Mouse (Mus musculus) heart, adult 2 months (tissue): Measurements from ENCODE around the gene Lmna. TPM values are rescaled to one million over a fixed set of nuclear protein-coding genes. Genes with fewer than 3 reads are reported as not detected.

Source experiments
- DNase-seq, 2 experiments: peaks; one replicate each; pipeline ENCODE4 v3.0.0; 2021
- H3K27ac ChIP-seq: fragments of 200-600 bp; 2 replicates; pipeline ENCODE4 v1.8.1; 2022
- H3K27me3 ChIP-seq: fragments of 200-500 bp; 2 replicates; pipeline ENCODE4 v1.6.1; 2012; ENCODE audit warnings: mild to moderate bottlenecking, low read length, inconsistent platforms, mixed read lengths; ENCODE audit not compliant: control insufficient read depth, insufficient read depth
- H3K36me3 ChIP-seq: fragments of 200-500 bp; 2 replicates; pipeline ENCODE4 v1.6.1; 2012; ENCODE audit warnings: low read length, inconsistent platforms; ENCODE audit not compliant: control insufficient read depth, insufficient read depth
- H3K4me1 ChIP-seq: fragments of 200-500 bp; 2 replicates; pipeline ENCODE4 v1.6.1; 2011; ENCODE audit warnings: low read length; ENCODE audit not compliant: control insufficient read depth, insufficient read depth
- H3K4me3 ChIP-seq: fragments of 200-600 bp; 2 replicates; pipeline ENCODE4 v1.8.1; 2022
- H3K79me2 ChIP-seq: fragments of 200-500 bp; replicated peaks from 2 replicates; pipeline ENCODE4 v1.6.1; 2012; ENCODE audit warnings: mild to moderate bottlenecking, inconsistent platforms, low read length, moderate library complexity, mixed read lengths; ENCODE audit not compliant: control insufficient read depth, insufficient read depth
- H3K9ac ChIP-seq: fragments of 200-500 bp; 2 replicates; pipeline ENCODE4 v1.6.1; 2012; ENCODE audit warnings: low read depth, mild to moderate bottlenecking, control low read depth, inconsistent platforms, low read length, mixed read lengths
- CTCF ChIP-seq: fragments of 200-600 bp; IDR thresholded peaks from 2 replicates; pipeline ENCODE4 v1.8.1; 2022; ENCODE audit warnings: antibody characterized with exemption, mild to moderate bottlenecking, moderate library complexity
- EP300 ChIP-seq: fragments of 200-500 bp; IDR thresholded peaks from 2 replicates; pipeline ENCODE4 v1.6.1; 2011; ENCODE audit warnings: low read depth, low read length, control low read depth; ENCODE audit not compliant: insufficient read depth
- POLR2A ChIP-seq: fragments of 200-500 bp; IDR thresholded peaks from 2 replicates; pipeline ENCODE4 v1.6.1; 2011; ENCODE audit warnings: mild to moderate bottlenecking, low read depth, low read length, control low read depth; ENCODE audit not compliant: insufficient read depth
- WGBS: fragments of 180-500 bp; shearing (Covaris S2); methylation state at CpG from one replicate; pipeline ENCODE4 v1.1.7; 2018; 5-methylcytosine and 5-hydroxymethylcytosine counted together
- intact Hi-C: fragments of 180-260 bp; cut with DNase I; formaldehyde crosslinking; loops from one replicate; pipeline ENCODE4 v1.15.1; 2025
- polyA plus RNA-seq: library from polyadenylated mRNA; depleted of rRNA; stranded (reverse); fragments of >200 nt; gene quantifications from 2 replicates; pipeline ENCODE4 v1.2.3, GENCODE M21; 2012
- total RNA-seq, 2 experiments: library from RNA; stranded (reverse); gene quantifications; 2 replicates each; pipeline ENCODE4 v1.2.3; 2021

Lmna gene
- total and polyA plus RNA-seq, 3 experiments: 85.2 to 138 (median 117) TPM

DNA sequence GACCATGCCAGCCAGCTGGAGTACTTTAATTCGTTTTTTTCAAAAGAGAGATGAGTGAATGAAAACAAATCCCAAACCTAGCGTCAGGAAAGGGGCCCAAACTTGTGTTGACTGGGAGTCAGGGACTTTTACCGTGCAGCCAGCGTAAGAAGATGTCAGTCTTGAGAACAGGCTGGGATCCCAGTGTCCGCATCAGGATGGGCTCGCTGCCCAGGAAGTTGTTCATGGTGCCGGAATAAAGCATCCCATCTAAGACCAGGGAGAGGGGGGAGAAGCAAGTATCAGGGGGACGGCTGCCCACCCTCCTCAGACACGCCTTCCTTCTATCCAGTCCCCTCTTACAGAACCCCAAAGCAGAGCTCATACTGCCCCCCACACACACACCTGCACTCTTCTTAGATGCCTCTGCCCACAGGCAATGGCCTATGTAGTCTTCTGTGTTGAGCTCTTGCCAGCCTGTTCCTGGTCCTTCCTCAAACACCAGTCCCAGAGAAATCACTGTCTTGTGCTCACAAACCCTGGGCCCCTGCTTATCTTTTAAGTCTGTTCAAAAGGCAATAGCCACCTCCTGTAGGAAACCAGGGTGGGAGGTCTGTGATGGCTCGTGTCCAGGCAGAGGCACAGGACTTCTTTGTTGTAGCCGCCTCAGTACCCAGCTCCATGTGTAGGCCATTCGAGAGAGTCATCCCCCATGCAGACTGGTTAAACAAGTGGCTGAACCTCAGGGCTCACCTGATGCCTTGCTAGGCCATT is 59.2 kb downstream of the Lmna start:
- no peaks in the 10 kb centered on the region for H3K36me3 ChIP-seq
- H3K9ac ChIP-seq: no peak overlapping the region
- TF ChIP-seq EP300 (no peak), CTCF (no peak), POLR2A (no peak)
- WGBS: 58% methylated on average over 12 of the region's 12 CpGs
- H3K4me3 ChIP-seq: no peak overlapping the region
- no peak overlapping the region; the same call in 1 of the 2 replicates for H3K27ac ChIP-seq
- H3K79me2 ChIP-seq: no peaks in the 10 kb centered on the region
- H3K27me3 ChIP-seq: no peaks in the 10 kb centered on the region
- no peak for DNase-seq
- intact Hi-C loops: no loop called here
- peaks cover 2% of the 10 kb centered on the region for H3K4me1 ChIP-seq

DNA sequence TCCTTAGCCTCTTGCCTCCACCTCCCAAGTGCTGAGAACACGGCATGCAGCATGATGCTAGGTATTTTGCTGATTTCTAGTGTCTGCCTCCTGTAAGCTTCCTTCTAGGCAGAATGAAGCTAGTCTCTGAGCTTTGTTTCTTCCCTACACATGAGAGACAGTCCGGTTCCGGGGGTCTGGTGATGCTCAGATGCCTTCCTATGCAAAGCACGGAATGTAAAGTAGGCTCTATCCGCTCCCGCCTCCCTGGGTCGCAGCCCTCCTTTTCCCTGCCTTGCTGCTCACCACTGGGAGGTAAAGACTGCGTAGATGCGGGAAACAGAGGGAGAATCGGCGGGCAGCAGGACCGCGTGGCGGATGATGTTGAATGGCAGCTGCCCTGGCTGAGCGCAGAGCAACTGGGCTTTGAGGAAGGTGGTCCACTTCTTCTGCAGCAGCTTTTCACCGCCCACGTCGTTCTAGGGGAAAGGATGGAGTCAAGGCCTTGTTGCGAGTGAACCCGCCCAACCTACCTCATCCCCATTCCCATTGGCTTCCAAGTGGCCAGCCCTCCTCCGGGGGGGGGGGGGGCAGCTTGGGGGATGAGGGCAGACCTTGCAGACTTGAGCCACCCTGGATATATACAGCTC is 60.2 kb downstream of the Lmna start:
- no peaks in the 10 kb centered on the region for H3K27me3 ChIP-seq
- H3K27ac ChIP-seq: no peak overlapping the region
- H3K79me2 ChIP-seq: no peaks in the 10 kb centered on the region
- DNase-seq: peak in 1 of 2 experiments; percentile 49
- H3K4me1 ChIP-seq: peaks cover 2% of the 10 kb centered on the region
- peak overlapping the region; percentile 18; the same call in 1 of the 2 replicates for H3K4me3 ChIP-seq
- TF ChIP-seq CTCF: no peak
- no peaks in the 10 kb centered on the region for H3K36me3 ChIP-seq
- intact Hi-C loops: no loop called here
- 0 out of 2 replicates have a peak overlapping the region, but pooled peaks have one; percentile 1 for H3K9ac ChIP-seq
- WGBS: 19% methylated on average over 21 of the region's 21 CpGs

DNA sequence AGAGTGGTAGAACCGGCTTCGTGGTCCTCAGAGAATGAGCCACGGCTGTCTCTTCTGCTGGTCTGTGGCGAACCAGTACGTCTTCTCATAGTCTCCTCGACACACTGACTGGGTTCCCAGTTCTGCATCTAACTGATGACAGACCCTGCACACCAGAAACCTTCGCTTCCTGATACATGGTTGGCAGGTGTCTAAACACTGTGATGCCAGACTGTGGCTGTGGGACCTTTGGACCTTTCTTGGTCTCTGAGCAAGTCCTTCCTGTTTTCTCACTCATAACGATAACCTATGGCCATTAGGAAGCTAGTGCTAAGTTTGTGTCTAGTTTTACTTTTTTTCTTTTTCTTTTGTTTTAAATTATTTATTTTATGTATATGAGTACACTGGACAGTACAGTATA is 61.3 kb downstream of the Lmna start:
- H3K4me1 ChIP-seq: peaks cover 2% of the 10 kb centered on the region
- TF ChIP-seq CTCF: no peak
- TF ChIP-seq EP300: no peak
- TF ChIP-seq POLR2A: no peak
- H3K9ac ChIP-seq: no peak overlapping the region
- intact Hi-C loops: no loop called here
- no peak for DNase-seq
- no peak overlapping the region for H3K27ac ChIP-seq
- H3K79me2 ChIP-seq: no peaks in the 10 kb centered on the region
- H3K27me3 ChIP-seq: no peaks in the 10 kb centered on the region
- WGBS: 77% methylated on average over 8 of the region's 8 CpGs
- H3K36me3 ChIP-seq: no peaks in the 10 kb centered on the region
- no peak overlapping the region for H3K4me3 ChIP-seq

DNA sequence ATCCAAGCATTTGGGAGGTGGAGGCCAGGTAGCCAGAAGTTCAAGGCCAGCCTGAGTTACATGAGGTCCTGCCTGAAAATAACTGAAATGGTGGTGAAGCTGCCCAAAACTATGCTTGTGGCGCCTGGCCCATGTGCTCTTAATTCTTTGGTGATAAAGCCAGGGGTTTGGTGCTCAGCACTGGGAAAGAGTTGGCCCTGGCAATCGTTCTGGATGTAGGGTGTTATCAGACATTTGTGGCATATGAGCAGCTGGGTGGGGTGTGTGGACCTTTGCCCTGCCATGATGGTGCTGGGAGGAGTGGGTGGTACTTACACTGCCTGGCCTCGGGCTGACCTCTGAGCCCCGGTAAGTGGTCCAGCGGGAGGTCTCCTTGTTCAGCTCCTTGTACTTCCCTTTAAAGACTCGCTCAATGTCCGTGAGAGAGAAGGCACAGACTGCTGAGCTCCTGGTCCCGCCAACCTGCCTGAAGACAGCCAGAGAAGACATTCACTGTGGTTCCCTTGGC is 62.0 kb downstream of the Lmna start:
- TF ChIP-seq CTCF (no peak), POLR2A (no peak), EP300 (no peak)
- intact Hi-C loops: no loop called here
- DNase-seq: no peak

DNA sequence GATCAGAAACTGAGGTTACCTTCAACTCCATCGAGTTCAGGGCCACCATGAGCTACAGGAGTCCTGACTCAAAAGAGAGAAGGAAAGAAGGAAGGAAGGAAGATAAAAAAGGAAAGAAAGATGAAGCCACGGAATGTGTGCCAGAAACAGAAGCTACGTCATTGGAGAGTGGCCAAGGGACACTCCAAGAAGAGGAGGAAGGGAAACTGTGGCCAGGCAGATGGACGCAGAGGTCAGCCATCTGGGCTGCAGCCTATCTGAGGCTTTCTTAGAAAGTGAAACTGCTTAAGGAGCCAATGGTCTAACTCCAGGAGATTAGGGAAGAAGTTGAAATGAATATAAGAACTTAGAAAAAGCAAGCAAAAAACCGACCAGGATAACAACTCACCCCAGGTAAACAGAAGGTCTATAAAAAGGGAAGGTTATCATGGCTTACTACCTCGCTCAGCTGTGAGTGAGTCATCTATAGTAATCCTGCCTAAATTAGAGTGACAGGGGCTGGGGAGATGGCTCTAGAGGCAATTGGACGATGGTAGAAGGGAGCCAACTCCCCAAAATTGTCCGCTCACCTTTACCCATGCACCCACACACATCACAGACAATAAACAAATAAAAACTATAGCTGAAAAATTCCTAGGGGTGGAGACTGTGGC is 63.2 kb downstream of the Lmna start:
- Histone ChIP-seq H3K9ac (no peak overlapping the region), H3K79me2 (no peaks in the 10 kb centered on the region), H3K4me3 (no peak overlapping the region), H3K4me1 (peaks cover 2% of the 10 kb centered on the region), H3K27ac (no peak overlapping the region), H3K27me3 (no peaks in the 10 kb centered on the region), H3K36me3 (no peaks in the 10 kb centered on the region)
- peak in 1 of 2 experiments; percentile 37 for DNase-seq
- intact Hi-C loops: no loop called here
- WGBS: 30% methylated on average over 8 of the region's 8 CpGs
- TF ChIP-seq POLR2A: 0 out of 2 replicates have a peak, but pooled peaks have one; percentile 17
- no peak for TF ChIP-seq CTCF
- TF ChIP-seq EP300: 0 out of 2 replicates have a peak, but pooled peaks have one; percentile 50

More for the DNA sequence above, 62.0 kb downstream of the Lmna start:
- Histone ChIP-seq H3K27ac (no peak overlapping the region), H3K79me2 (no peaks in the 10 kb centered on the region), H3K4me1 (peaks cover 2% of the 10 kb centered on the region), H3K36me3 (no peaks in the 10 kb centered on the region), H3K4me3 (no peak overlapping the region), H3K9ac (no peak overlapping the region), H3K27me3 (no peaks in the 10 kb centered on the region)
- WGBS: 57% methylated on average over 8 of the region's 8 CpGs

DNA sequence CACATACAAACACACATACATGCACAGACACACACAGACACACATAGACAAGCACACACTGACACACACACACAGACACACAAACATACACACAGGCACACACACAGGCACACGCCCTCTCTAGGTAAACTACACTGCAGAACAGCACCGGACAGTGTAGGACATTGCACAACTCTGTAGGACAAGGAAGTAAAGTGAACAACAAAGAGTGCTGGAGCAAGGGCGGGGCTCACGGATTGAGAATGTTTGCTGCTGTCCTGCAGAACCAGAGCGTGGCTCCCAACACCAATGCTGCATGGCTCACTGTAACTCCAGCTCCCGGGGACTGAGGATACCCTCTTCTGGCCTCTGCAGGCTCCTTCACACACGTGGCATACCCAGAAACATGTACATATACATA is 66.9 kb downstream of the Lmna start:
- H3K79me2 ChIP-seq: no peaks in the 10 kb centered on the region
- intact Hi-C loops: no loop called here
- no peak overlapping the region for H3K4me3 ChIP-seq
- 67% methylated on average over 7 of the region's 7 CpGs for WGBS
- H3K36me3 ChIP-seq: no peaks in the 10 kb centered on the region
- peaks cover 2% of the 10 kb centered on the region for H3K4me1 ChIP-seq
- H3K27ac ChIP-seq: no peak overlapping the region
- H3K9ac ChIP-seq: no peak overlapping the region
- DNase-seq: peak in 1 of 2 experiments; percentile 39
- TF ChIP-seq POLR2A (no peak), CTCF (no peak), EP300 (no peak)
- no peaks in the 10 kb centered on the region for H3K27me3 ChIP-seq
